Mouse (Mus musculus) neural tube, embryonic 12.5 days (tissue): ENCODE data around the gene Dkc1. TPM values are rescaled to one million over a fixed set of nuclear protein-coding genes. Genes with fewer than 3 reads are reported as not detected.

Experiments used
- ATAC-seq: fragments of 200-750 bp; cut with Nextera tagmentation; 2 replicates; pipeline ENCODE4 v1.8.0; 2017; ENCODE audit warnings: low read depth, mild to moderate bottlenecking, moderate TSS enrichment, moderate library complexity; ENCODE audit not compliant: low FRiP score
- H3K27ac ChIP-seq: fragments of 300-500 bp; sonication (generic); 2 replicates; pipeline ENCODE4 v1.5.1; 2016
- H3K27me3 ChIP-seq: fragments of 300-500 bp; sonication (generic); replicated peaks from 2 replicates; pipeline ENCODE4 v1.6.1; 2016; ENCODE audit warnings: mild to moderate bottlenecking
- H3K36me3 ChIP-seq: fragments of 300-500 bp; sonication (generic); 2 replicates; pipeline ENCODE4 v1.6.1; 2016; ENCODE audit warnings: mild to moderate bottlenecking
- H3K4me1 ChIP-seq: fragments of 300-500 bp; sonication (generic); 2 replicates; pipeline ENCODE4 v1.6.1; 2016
- H3K4me2 ChIP-seq: fragments of 300-500 bp; sonication (generic); replicated peaks from 2 replicates; pipeline ENCODE4 v1.6.1; 2016; ENCODE audit warnings: mild to moderate bottlenecking
- H3K4me3 ChIP-seq: fragments of 300-500 bp; sonication (generic); 2 replicates; pipeline ENCODE4 v1.5.1; 2016
- H3K9ac ChIP-seq: fragments of 300-500 bp; sonication (generic); 2 replicates; pipeline ENCODE4 v1.6.1; 2016; ENCODE audit warnings: mild to moderate bottlenecking
- H3K9me3 ChIP-seq: fragments of 300-500 bp; sonication (generic); 2 replicates; pipeline ENCODE4 v1.6.1; 2016; ENCODE audit warnings: mild to moderate bottlenecking
- WGBS: fragments of 180-500 bp; shearing (Covaris S2); methylation state at CpG from one replicate; pipeline ENCODE4 v1.1.7; 2016; 5-methylcytosine and 5-hydroxymethylcytosine counted together
- polyA plus RNA-seq: library from polyadenylated mRNA; unstranded; fragments of >200 nt; fragmentation: Nextera tagmentation; extraction: Ambion mirVana; gene quantifications from 2 replicates; pipeline ENCODE4 v1.2.1, GENCODE M21; 2016

The Dkc1 gene
- polyA plus RNA-seq, result 85.5 and 85.6 TPM in 2 replicates

- H3K4me2 ChIP-seq, result peak within 1 kb of the TSS; percentile 58
- peak within 1 kb of the TSS; percentile 48 for H3K4me3 ChIP-seq
- WGBS, result 14% methylated on average over 29 of the region's 29 CpGs
- peak within 1 kb of the TSS; percentile 56 for H3K9ac ChIP-seq
- H3K9me3 ChIP-seq, result no peaks in the 10 kb centered on the region
- no peaks in the 10 kb centered on the region for H3K27me3 ChIP-seq
- no peaks in the 10 kb centered on the region for H3K4me1 ChIP-seq
- ATAC-seq, result peak; percentile 99
- H3K36me3 ChIP-seq, result peaks cover 4% of the 10 kb centered on the region; the same call in 1 of the 2 replicates
- H3K27ac ChIP-seq, result no peak within 1 kb of the TSS
Observed at GRCm38 (mm10) chrX:75095369-75096162, at the start of gene Dkc1. Dkc1 (plus strand) TSS chrX:75095854.

GRCm38 (mm10) chrX:75045931-75046330 is 49.7 kb upstream of the Dkc1 start:
- Histone ChIP-seq H3K27me3 (no peaks in the 10 kb centered on the region), H3K9me3 (no peaks in the 10 kb centered on the region), H3K27ac (no peak overlapping the region), H3K4me3 (no peak overlapping the region), H3K4me2 (no peak overlapping the region), H3K4me1 (no peaks in the 10 kb centered on the region), H3K36me3 (no peaks in the 10 kb centered on the region), H3K9ac (no peak overlapping the region)
- WGBS, result 82% methylated on average over 1 of the region's 1 CpGs
- no peak for ATAC-seq

DNA sequence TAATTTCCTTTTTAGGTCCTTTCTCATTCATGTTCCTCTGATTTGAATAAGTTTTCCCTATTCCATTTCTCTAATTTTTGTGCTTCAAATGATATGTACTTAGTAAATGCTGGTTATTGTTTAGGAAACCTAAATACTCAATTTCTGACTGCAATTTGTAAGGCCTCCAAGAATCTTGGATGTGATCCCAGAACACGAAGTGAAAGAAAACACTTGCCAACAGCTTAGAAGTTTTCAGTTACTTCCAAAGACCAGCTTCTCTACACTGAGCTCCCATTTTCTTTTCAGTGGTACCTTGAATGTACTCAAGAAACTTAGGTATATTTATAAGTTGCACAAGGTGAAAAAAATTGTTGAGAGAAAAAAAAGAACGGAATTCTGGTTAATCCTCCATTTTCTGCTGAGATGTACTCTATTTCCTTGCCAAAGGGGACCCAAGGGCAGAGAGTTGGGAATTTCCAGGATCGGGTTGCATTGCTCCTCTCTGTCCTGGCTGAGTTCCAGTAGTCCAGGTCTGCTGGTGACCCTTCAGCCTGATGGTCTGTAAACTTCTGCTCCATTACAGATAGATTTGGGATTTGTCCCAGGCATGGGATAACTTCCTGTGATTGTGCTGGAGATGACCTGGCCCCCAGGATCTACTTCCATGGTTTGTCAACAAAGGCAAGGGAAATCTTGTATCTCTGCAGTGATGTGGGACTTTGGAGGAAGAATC is 48.6 kb upstream of the Dkc1 start:
- no peaks in the 10 kb centered on the region for H3K9me3 ChIP-seq
- H3K4me2 ChIP-seq, result no peak overlapping the region
- no peaks in the 10 kb centered on the region for H3K36me3 ChIP-seq
- WGBS, result 65% methylated on average over 3 of the region's 3 CpGs
- ATAC-seq, result no peak
- H3K27me3 ChIP-seq, result no peaks in the 10 kb centered on the region
- H3K27ac ChIP-seq, result no peak overlapping the region
- H3K4me3 ChIP-seq, result no peak overlapping the region
- H3K4me1 ChIP-seq, result no peaks in the 10 kb centered on the region
- H3K9ac ChIP-seq, result no peak overlapping the region

DNA sequence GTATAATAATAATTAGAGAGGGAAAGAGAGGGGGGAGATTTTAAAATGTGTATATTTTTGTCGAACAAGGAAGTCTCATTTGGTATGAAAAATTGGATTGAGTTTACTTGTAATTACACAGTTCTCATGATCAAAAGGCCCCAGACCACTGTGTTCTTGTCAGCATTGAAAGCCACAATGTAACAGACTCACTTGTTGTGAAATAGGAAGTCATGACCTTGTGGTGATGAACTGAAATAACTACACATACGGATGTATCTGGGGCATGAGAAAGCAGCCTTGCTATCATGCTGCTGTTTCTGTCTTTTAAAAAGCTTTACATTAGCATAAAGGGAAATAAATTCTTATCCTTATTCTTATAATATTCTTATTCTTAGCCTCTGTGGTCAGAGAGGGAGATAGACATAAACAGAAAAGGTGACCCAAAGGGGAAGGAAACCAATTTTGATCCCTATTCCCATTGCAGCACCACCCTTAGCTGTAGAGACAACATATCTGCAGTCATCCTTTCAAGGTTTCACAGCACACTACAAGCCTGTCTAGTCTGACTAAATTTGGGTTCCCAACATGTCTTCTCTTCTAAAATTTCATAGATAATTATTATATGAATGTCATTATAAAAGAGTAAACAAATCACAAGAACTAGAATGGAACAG is 39.4 kb upstream of the Dkc1 start:
- Histone ChIP-seq H3K27me3 (no peaks in the 10 kb centered on the region), H3K36me3 (no peaks in the 10 kb centered on the region), H3K4me1 (no peaks in the 10 kb centered on the region), H3K9me3 (no peaks in the 10 kb centered on the region), H3K4me2 (no peak overlapping the region), H3K27ac (no peak overlapping the region), H3K4me3 (no peak overlapping the region), H3K9ac (no peak overlapping the region)
- no peak for ATAC-seq
- 90% methylated on average over 2 of the region's 2 CpGs for WGBS

GRCm38 (mm10) chrX:75082351-75082750 is 13.3 kb upstream of the Dkc1 start:
- Histone ChIP-seq H3K27ac (no peak overlapping the region), H3K9me3 (no peaks in the 10 kb centered on the region), H3K9ac (no peak overlapping the region), H3K4me1 (no peaks in the 10 kb centered on the region), H3K36me3 (no peaks in the 10 kb centered on the region), H3K27me3 (no peaks in the 10 kb centered on the region), H3K4me3 (no peak overlapping the region), H3K4me2 (no peak overlapping the region)
- 60% methylated on average over 2 of the region's 2 CpGs for WGBS
- ATAC-seq, result no peak

- no peak overlapping the region for H3K27ac ChIP-seq
- H3K4me3 ChIP-seq, result peak overlapping the region; percentile 38
- H3K9me3 ChIP-seq, result no peaks in the 10 kb centered on the region
- peak overlapping the region; percentile 26; the same call in 1 of the 2 replicates for H3K9ac ChIP-seq
- WGBS, result 26% methylated on average over 26 of the region's 26 CpGs
- H3K4me1 ChIP-seq, result no peaks in the 10 kb centered on the region
- H3K36me3 ChIP-seq, result no peaks in the 10 kb centered on the region
- no peaks in the 10 kb centered on the region for H3K27me3 ChIP-seq
- ATAC-seq, result peak; percentile 89
- peak overlapping the region; percentile 57 for H3K4me2 ChIP-seq
Observed at GRCm38 (mm10) chrX:75083982-75084773, 11.5 kb upstream of the Dkc1 start.

DNA sequence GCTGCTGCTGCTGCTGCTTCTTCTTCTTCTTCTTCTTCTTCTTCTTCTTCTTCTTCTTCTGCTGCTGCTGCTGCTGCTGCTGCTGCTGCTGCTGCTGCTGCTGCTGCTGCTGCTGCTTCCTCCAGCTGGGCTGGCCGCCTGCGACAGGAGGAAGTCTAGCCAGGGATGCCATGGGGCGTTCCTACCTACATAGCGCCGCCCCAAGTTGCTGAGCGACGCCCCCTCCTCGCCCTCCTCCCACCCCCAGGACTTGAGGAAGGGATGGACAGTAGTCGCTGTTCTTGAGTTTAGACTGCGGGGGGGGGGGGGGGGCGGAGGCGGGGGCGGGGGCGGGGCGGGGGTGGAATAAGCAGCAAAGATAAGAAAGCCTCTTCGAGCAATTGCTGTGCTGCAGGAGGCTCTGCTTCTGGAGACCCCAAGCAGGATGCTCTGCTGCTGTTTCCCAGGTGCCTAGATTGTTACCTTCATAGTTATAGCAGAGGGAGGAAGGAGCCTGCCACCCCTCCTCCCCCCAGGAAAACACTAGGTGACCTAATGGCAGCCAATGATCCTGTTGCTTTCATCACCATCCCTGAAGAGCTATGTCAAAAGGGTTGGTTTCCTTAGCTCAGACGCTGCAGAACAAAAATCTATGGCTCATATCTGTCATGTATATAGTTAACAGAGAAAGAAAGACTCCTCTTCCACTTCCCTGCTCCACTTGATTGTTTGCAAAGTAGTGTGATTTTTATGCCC is 10.7 kb upstream of the Dkc1 start, which contains the start of gene Gab3:
Gab3 (minus strand) TSS at position 685 of the 735 bp plus-strand sequence.
- Histone ChIP-seq H3K4me3 (peak within 1 kb of the TSS; percentile 38), H3K36me3 (no peaks in the 10 kb centered on the region), H3K4me1 (no peaks in the 10 kb centered on the region), H3K27me3 (no peaks in the 10 kb centered on the region), H3K9ac (peak within 1 kb of the TSS; percentile 26; the same call in 1 of the 2 replicates), H3K4me2 (peak within 1 kb of the TSS; percentile 57), H3K27ac (no peak within 1 kb of the TSS), H3K9me3 (no peaks in the 10 kb centered on the region)
- peak; percentile 92 for ATAC-seq
- 6% methylated on average over 10 of the region's 17 CpGs for WGBS

GRCm38 (mm10) chrX:75085654-75086053 is 10.0 kb upstream of the Dkc1 start:
- Histone ChIP-seq H3K4me2 (no peak overlapping the region), H3K4me3 (no peak overlapping the region)

DNA sequence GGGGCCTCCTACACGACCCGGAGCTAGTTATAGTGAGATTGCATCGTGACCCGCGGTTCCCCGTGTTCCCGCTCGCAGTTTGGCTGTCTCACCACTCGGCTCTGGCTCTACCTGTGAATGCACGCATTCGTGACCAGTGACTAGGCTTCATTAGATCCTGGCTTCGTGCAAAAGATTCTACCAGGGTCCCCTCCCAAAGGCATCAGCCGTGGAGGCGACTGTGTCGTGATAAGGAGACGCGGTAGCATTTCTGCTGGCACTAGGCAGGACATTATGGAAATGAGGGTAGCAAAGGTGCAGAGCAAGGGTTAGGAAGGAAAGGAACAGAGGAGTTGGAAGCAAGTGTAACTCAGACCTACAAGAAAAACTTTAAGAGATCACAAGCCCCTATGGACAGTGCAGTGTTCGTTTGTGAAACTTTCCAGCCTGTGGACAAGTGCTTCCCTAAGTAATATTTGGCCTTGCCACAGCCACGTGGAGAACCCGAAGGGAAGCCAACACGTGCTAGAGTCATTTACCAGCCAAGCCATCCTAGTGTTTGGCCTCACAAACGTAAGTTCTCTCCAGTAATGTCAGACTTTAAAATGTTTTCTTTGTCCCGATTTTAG is 613 bp downstream of the Dkc1 start:
- Histone ChIP-seq H3K4me3 (peak overlapping the region; percentile 48), H3K36me3 (peaks cover 4% of the 10 kb centered on the region; the same call in 1 of the 2 replicates), H3K4me2 (peak overlapping the region; percentile 58), H3K4me1 (no peaks in the 10 kb centered on the region), H3K9ac (peak overlapping the region; percentile 56), H3K27ac (no peak overlapping the region), H3K27me3 (no peaks in the 10 kb centered on the region), H3K9me3 (no peaks in the 10 kb centered on the region)
- 17% methylated on average over 23 of the region's 23 CpGs for WGBS
- ATAC-seq, result peak; percentile 22

More at GRCm38 (mm10) chrX:75085654-75086053, 10.0 kb upstream of the Dkc1 start:
- no peak overlapping the region for H3K27ac ChIP-seq
- no peaks in the 10 kb centered on the region for H3K9me3 ChIP-seq
- H3K9ac ChIP-seq, result no peak overlapping the region
- no peaks in the 10 kb centered on the region for H3K4me1 ChIP-seq
- no peaks in the 10 kb centered on the region for H3K36me3 ChIP-seq
- WGBS, result 26% methylated on average over 1 of the region's 1 CpGs
- H3K27me3 ChIP-seq, result no peaks in the 10 kb centered on the region
- no peak for ATAC-seq

- no peak for ATAC-seq
- no peaks in the 10 kb centered on the region for H3K27me3 ChIP-seq
- H3K4me1 ChIP-seq, result no peaks in the 10 kb centered on the region
- no peak overlapping the region for H3K9ac ChIP-seq
- 92% methylated on average over 8 of the region's 8 CpGs for WGBS
- no peak overlapping the region for H3K4me2 ChIP-seq
- H3K9me3 ChIP-seq, result no peaks in the 10 kb centered on the region
- no peak overlapping the region for H3K4me3 ChIP-seq
- H3K36me3 ChIP-seq, result peaks cover 10% of the 10 kb centered on the region
- H3K27ac ChIP-seq, result no peak overlapping the region
Observed at GRCm38 (mm10) chrX:75098799-75099198, 3.1 kb downstream of the Dkc1 start.

DNA sequence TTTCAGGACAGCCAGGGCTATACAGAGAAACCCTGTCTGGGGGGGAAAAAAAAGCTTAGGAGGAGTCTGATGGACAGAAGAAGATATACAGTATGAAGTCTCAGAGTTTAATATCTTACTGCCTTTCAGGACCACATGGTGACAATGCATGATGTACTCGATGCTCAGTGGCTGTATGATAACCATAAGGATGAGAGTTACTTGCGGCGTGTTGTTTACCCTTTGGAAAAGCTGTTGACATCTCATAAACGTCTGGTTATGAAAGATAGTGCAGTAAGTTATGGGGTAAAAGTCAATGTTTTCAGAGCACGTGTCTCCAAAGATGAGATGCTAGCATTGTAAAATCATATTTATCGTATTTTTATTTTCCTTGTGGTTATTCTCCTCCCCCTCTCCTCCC is 6.6 kb downstream of the Dkc1 start:
- H3K4me1 ChIP-seq, result no peaks in the 10 kb centered on the region
- no peak for ATAC-seq
- H3K9me3 ChIP-seq, result no peaks in the 10 kb centered on the region
- H3K27ac ChIP-seq, result no peak overlapping the region
- peaks cover 28% of the 10 kb centered on the region for H3K36me3 ChIP-seq
- no peak overlapping the region for H3K9ac ChIP-seq
- H3K4me2 ChIP-seq, result no peak overlapping the region
- WGBS, result 91% methylated on average over 6 of the region's 6 CpGs
- no peak overlapping the region for H3K4me3 ChIP-seq
- no peaks in the 10 kb centered on the region for H3K27me3 ChIP-seq
